Mouse (Mus musculus) hindbrain, embryonic 14.5 days (tissue): Measurements from ENCODE around the gene Gm21970. TPM values are rescaled to one million over a fixed set of nuclear protein-coding genes. Genes with fewer than 3 reads are reported as not detected.

Experiments
- ATAC-seq: fragments of 200-750 bp; cut with Nextera tagmentation; 2 replicates; pipeline ENCODE4 v1.8.0; 2017; ENCODE audit warnings: moderate number of reproducible peaks, mild to moderate bottlenecking, moderate TSS enrichment, moderate library complexity; ENCODE audit not compliant: low FRiP score
- DNase-seq: peaks from one replicate; pipeline ENCODE4 v3.0.0-alpha.2; 2015; ENCODE audit warnings: low spot score
- H3K27ac ChIP-seq: fragments of 300-500 bp; sonication (generic); 2 replicates; pipeline ENCODE4 v1.5.1; 2014; ENCODE audit warnings: mild to moderate bottlenecking, moderate library complexity
- H3K27me3 ChIP-seq: fragments of 300-500 bp; sonication (generic); 2 replicates; pipeline ENCODE4 v1.6.1; 2014; ENCODE audit warnings: mild to moderate bottlenecking, low read length, mixed read lengths; ENCODE audit not compliant: control insufficient read depth, insufficient read depth
- H3K36me3 ChIP-seq: fragments of 300-500 bp; sonication (generic); replicated peaks from 2 replicates; pipeline ENCODE4 v1.6.1; 2014; ENCODE audit not compliant: control insufficient read depth, insufficient read depth
- H3K4me1 ChIP-seq: fragments of 300-500 bp; sonication (generic); replicated peaks from 2 replicates; pipeline ENCODE4 v1.6.1; 2014; ENCODE audit warnings: antibody characterized with exemption, low read length, mixed read lengths; ENCODE audit not compliant: control insufficient read depth, insufficient read depth
- H3K4me2 ChIP-seq: fragments of 300-500 bp; sonication (generic); replicated peaks from 2 replicates; pipeline ENCODE4 v1.6.1; 2014; ENCODE audit warnings: mild to moderate bottlenecking, moderate library complexity
- H3K4me3 ChIP-seq: fragments of 300-500 bp; sonication (generic); replicated peaks from 2 replicates; pipeline ENCODE4 v1.5.1; 2014; ENCODE audit warnings: mild to moderate bottlenecking, low read length
- H3K9ac ChIP-seq: fragments of 300-500 bp; sonication (generic); 2 replicates; pipeline ENCODE4 v1.6.1; 2014
- H3K9me3 ChIP-seq: fragments of 300-500 bp; sonication (generic); 2 replicates; pipeline ENCODE4 v1.6.1; 2016; ENCODE audit warnings: low read length; ENCODE audit not compliant: control insufficient read depth
- WGBS: fragments of 180-500 bp; shearing (Covaris S2); extraction: QIAGEN DNeasy Blood & Tissue Kit; methylation state at CpG from one replicate; pipeline ENCODE4 v1.1.7; 2014; 5-methylcytosine and 5-hydroxymethylcytosine counted together
- polyA plus RNA-seq: library from polyadenylated mRNA; unstranded; fragments of >200 nt; fragmentation: Nextera tagmentation; extraction: Ambion mirVana; gene quantifications from 2 replicates; pipeline ENCODE4 v1.2.1, GENCODE M21; 2014

Gene Gm21970
- polyA plus RNA-seq, 1 experiment from 2014 or later: not detected

GRCm38 (mm10) chr16:91379412-91379811 is 12.1 kb upstream of the Gm21970 start:
- H3K9ac ChIP-seq: no peak overlapping the region
- H3K9me3 ChIP-seq: no peaks in the 10 kb centered on the region
- 0 out of 2 replicates have a peak overlapping the region, but pooled peaks have one; percentile 48 for H3K27ac ChIP-seq
- 46% methylated on average over 3 of the region's 3 CpGs for WGBS
- H3K4me1 ChIP-seq: no peaks in the 10 kb centered on the region
- ATAC-seq (peak; percentile 8; the same call in 1 of the 2 replicates), DNase-seq (no peak)
- no peak overlapping the region for H3K4me2 ChIP-seq
- no peaks in the 10 kb centered on the region for H3K27me3 ChIP-seq
- peaks cover 10% of the 10 kb centered on the region for H3K36me3 ChIP-seq
- no peak overlapping the region for H3K4me3 ChIP-seq

DNA sequence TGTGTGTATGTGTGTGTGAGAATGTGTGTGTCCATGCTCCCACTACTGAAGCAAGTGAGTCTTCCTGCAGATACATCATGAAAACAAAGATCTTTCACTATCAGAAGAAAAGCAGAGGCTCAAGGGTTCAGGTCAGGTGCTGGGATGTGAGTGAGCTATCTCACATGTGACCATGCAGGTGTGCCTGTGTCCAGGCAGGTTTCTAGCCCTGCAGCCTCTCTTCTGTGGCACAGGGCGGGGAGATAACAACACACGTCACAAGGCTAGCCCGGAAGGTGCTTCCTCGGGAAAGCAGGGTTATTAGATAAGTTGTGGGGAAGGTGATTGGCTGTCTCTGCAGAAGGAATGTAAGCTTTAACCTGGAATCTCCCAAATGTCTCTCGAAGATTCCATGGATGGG is 11.4 kb upstream of the Gm21970 start:
- Histone ChIP-seq H3K27me3 (no peaks in the 10 kb centered on the region), H3K4me3 (no peak overlapping the region), H3K9ac (no peak overlapping the region), H3K4me2 (no peak overlapping the region), H3K27ac (no peak overlapping the region), H3K36me3 (peaks cover 15% of the 10 kb centered on the region), H3K4me1 (no peaks in the 10 kb centered on the region), H3K9me3 (no peaks in the 10 kb centered on the region)
- DNase-seq (no peak), ATAC-seq (no peak)
- 87% methylated on average over 5 of the region's 5 CpGs for WGBS

- Histone ChIP-seq H3K4me3 (no peak overlapping the region), H3K4me1 (no peaks in the 10 kb centered on the region), H3K4me2 (no peak overlapping the region), H3K9me3 (no peaks in the 10 kb centered on the region), H3K27me3 (no peaks in the 10 kb centered on the region), H3K9ac (no peak overlapping the region), H3K36me3 (peaks cover 25% of the 10 kb centered on the region), H3K27ac (no peak overlapping the region)
- ATAC-seq (no peak), DNase-seq (no peak)
- 87% methylated on average over 4 of the region's 4 CpGs for WGBS
These were observed 9.9 kb upstream of the Gm21970 start for GRCm38 (mm10) chr16:91381606-91382005.

DNA sequence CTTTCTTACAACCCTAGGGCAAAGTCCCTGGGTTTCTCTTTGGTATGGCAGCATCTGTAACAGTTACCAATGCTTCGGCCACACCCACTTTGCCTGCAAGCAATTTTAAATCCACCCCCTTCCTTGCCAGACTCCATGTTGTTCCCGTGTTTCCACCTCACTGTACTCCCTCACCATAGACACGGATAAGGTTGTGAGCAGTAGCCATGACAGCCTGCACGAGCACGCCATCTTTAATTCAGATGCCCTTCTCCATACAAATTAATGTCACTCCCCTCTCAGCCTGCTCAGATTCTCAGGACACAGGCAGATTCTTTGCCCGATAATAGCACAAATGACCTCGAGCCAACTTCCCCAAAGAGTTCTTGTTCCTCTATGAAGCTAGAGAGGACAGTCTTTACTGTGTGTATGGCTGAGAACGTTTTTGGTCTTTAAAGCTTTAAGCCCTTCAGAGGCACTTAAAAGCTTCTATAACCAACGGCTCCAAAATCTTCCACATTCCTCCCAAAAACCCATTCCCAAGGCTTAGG is 9.2 kb upstream of the Gm21970 start:
- Histone ChIP-seq H3K4me1 (no peaks in the 10 kb centered on the region), H3K4me2 (no peak overlapping the region), H3K9ac (no peak overlapping the region), H3K36me3 (peaks cover 27% of the 10 kb centered on the region), H3K27me3 (no peaks in the 10 kb centered on the region), H3K4me3 (no peak overlapping the region), H3K9me3 (no peaks in the 10 kb centered on the region), H3K27ac (no peak overlapping the region)
- no peak for ATAC-seq
- no peak for DNase-seq
- 88% methylated on average over 9 of the region's 9 CpGs for WGBS

DNA sequence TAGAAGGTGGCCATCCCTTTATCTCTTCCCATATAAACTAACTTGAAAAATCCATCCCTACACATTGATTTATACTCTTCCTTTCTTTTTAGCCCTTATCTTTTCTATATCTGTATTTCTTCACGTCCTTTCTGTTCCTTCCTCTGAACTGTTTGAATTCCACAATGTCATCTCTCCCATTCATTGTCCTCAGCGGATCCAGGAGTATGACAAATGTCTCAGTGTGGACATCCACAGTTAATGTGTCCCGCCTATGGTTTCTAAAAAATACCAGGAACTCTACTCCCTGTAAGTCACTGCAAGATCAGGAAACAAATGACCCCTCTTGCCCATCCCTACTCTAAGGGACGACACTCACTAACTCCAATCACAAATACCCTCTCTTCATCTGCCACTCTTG is 7.3 kb upstream of the Gm21970 start:
- DNase-seq: no peak
- Histone ChIP-seq H3K4me1 (no peaks in the 10 kb centered on the region), H3K27me3 (no peaks in the 10 kb centered on the region), H3K9ac (no peak overlapping the region), H3K9me3 (no peaks in the 10 kb centered on the region), H3K27ac (no peak overlapping the region), H3K4me3 (no peak overlapping the region), H3K36me3 (peaks cover 42% of the 10 kb centered on the region), H3K4me2 (no peak overlapping the region)
- WGBS: 85% methylated on average over 4 of the region's 4 CpGs
- no peak for ATAC-seq

DNA sequence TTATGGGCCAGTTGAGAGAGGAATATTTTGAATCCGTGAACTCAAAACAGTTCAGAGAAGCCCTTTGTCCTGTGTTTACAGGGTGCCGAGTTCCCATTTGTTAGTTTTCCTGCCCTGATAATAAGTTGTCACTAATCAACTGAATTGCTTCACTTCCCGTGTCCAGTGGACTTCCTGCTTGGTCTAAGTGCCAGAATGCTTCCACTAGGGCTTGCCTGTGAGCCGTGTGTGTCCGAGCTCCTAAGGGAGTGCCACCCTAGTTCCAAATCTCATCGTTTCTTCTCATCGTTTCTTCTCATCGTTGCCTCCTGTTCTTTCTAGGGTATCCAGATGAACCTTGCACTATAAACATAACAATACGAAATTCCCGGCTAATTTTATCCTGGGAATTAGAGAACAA is 5.9 kb upstream of the Gm21970 start:
- Histone ChIP-seq H3K36me3 (peaks cover 47% of the 10 kb centered on the region), H3K4me3 (no peak overlapping the region), H3K27me3 (no peaks in the 10 kb centered on the region), H3K4me2 (no peak overlapping the region), H3K9ac (no peak overlapping the region), H3K4me1 (no peaks in the 10 kb centered on the region), H3K9me3 (no peaks in the 10 kb centered on the region), H3K27ac (peak overlapping the region; percentile 38; the same call in 1 of the 2 replicates)
- DNase-seq (no peak), ATAC-seq (no peak)
- WGBS: 63% methylated on average over 10 of the region's 10 CpGs

GRCm38 (mm10) chr16:91386419-91387120 is 5.0 kb upstream of the Gm21970 start:
- 91% methylated on average over 10 of the region's 10 CpGs for WGBS
- ATAC-seq: no peak
- H3K27me3 ChIP-seq: no peaks in the 10 kb centered on the region
- DNase-seq: no peak
- H3K4me2 ChIP-seq: no peak overlapping the region
- H3K27ac ChIP-seq: no peak overlapping the region
- H3K9me3 ChIP-seq: no peaks in the 10 kb centered on the region
- H3K36me3 ChIP-seq: peaks cover 49% of the 10 kb centered on the region
- H3K9ac ChIP-seq: no peak overlapping the region
- H3K4me1 ChIP-seq: no peaks in the 10 kb centered on the region
- no peak overlapping the region for H3K4me3 ChIP-seq

DNA sequence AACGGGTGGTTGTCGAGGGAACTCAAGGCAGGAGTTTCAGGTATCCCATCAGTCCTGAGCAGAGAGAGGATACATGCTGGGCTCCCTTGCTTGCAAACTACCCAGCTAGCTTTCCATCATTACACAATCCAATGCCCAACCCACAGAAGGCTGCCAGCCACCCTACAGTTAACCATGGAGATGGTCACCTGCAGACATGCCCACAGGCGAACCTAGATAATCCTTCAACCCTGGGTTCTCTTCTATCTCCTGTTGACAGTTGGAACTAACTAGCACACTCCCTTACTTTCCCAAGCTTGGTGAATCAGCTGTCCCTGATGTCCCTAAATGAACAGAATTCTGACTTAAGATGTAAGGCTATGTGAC is 4.4 kb upstream of the Gm21970 start:
- Histone ChIP-seq H3K9ac (no peak overlapping the region), H3K36me3 (peaks cover 55% of the 10 kb centered on the region), H3K4me3 (no peak overlapping the region), H3K4me1 (no peaks in the 10 kb centered on the region), H3K27me3 (no peaks in the 10 kb centered on the region), H3K27ac (no peak overlapping the region), H3K4me2 (no peak overlapping the region), H3K9me3 (no peaks in the 10 kb centered on the region)
- ATAC-seq (no peak), DNase-seq (no peak)
- 86% methylated on average over 3 of the region's 3 CpGs for WGBS

GRCm38 (mm10) chr16:91390100-91390499 is 1.4 kb upstream of the Gm21970 start:
- no peak overlapping the region for H3K4me3 ChIP-seq
- no peaks in the 10 kb centered on the region for H3K4me1 ChIP-seq
- no peak overlapping the region for H3K27ac ChIP-seq
- H3K4me2 ChIP-seq: no peak overlapping the region
- H3K9me3 ChIP-seq: no peaks in the 10 kb centered on the region
- DNase-seq: no peak
- ATAC-seq: no peak
- no peaks in the 10 kb centered on the region for H3K27me3 ChIP-seq
- 92% methylated on average over 4 of the region's 4 CpGs for WGBS
- no peak overlapping the region for H3K9ac ChIP-seq
- peaks cover 68% of the 10 kb centered on the region for H3K36me3 ChIP-seq
